Mouse (Mus musculus): ENCODE data around the gene Phc2.

The Phc2 gene

GRCm38 (mm10) chr4:128692149-128692925, 37.8 kb downstream of the Phc2 start:
- DNase-seq = peak in 1 of 2 experiments; percentile 36

GRCm38 (mm10) chr4:128693207-128693606, 38.7 kb downstream of the Phc2 start:
- DNase-seq = peak in 1 of 2 experiments; percentile 19

GRCm38 (mm10) chr4:128694315-128694714, 39.8 kb downstream of the Phc2 start:
- no peak for DNase-seq

GRCm38 (mm10) chr4:128695149-128695548, 40.6 kb downstream of the Phc2 start:
- peak in 1 of 2 experiments; percentile 34 for DNase-seq

- DNase-seq = peak; percentile 73 to 78
These were observed 43.7 kb downstream of the Phc2 start for GRCm38 (mm10) chr4:128698011-128698861.

GRCm38 (mm10) chr4:128699916-128700315, 45.4 kb downstream of the Phc2 start:
- no peak for DNase-seq

- peak in 1 of 2 experiments; percentile 9 for DNase-seq
These were observed 46.0 kb downstream of the Phc2 start for GRCm38 (mm10) chr4:128700543-128700942.

GRCm38 (mm10) chr4:128705138-128705720, 50.7 kb downstream of the Phc2 start:
- DNase-seq = no peak

GRCm38 (mm10) chr4:128706626-128707025, 52.1 kb downstream of the Phc2 start:
- DNase-seq = peak; percentile 73 to 86

- no peak for DNase-seq
These were observed 52.9 kb downstream of the Phc2 start for GRCm38 (mm10) chr4:128707384-128707783.

GRCm38 (mm10) chr4:128709061-128709780, 54.7 kb downstream of the Phc2 start:
- peak in 1 of 2 experiments; percentile 65 for DNase-seq

- no peak for DNase-seq
These were observed 55.3 kb downstream of the Phc2 start for GRCm38 (mm10) chr4:128709781-128710166.

GRCm38 (mm10) chr4:128710286-128710685, 55.8 kb downstream of the Phc2 start:
- no peak for DNase-seq

GRCm38 (mm10) chr4:128710800-128711199, 56.3 kb downstream of the Phc2 start:
- DNase-seq = no peak

GRCm38 (mm10) chr4:128711455-128712135, 57.1 kb downstream of the Phc2 start:
- DNase-seq = peak; percentile 90 to 95

GRCm38 (mm10) chr4:128712136-128712655, 57.7 kb downstream of the Phc2 start:
- DNase-seq = peak in 1 of 2 experiments; percentile 46

GRCm38 (mm10) chr4:128712941-128713340, 58.4 kb downstream of the Phc2 start:
- no peak for DNase-seq

- peak; percentile 60 to 84 for DNase-seq
These were observed 61.0 kb downstream of the Phc2 start for GRCm38 (mm10) chr4:128715241-128716204.

- no peak for DNase-seq
These were observed 61.8 kb downstream of the Phc2 start for GRCm38 (mm10) chr4:128716279-128716678.

- no peak for DNase-seq
These were observed 62.2 kb downstream of the Phc2 start for GRCm38 (mm10) chr4:128716731-128717130.

GRCm38 (mm10) chr4:128720110-128720509, 65.6 kb downstream of the Phc2 start:
- DNase-seq = peak; percentile 71 to 86

All from lung, postnatal 4 days (tissue).